Mouse (Mus musculus): ENCODE measurements around the gene Slc7a15.

Slc7a15 gene

GRCm38 (mm10) chr12:8509693-8510092 lies 89.2 kb downstream of the Slc7a15 start:
- no peak for DNase-seq (ENCODE audit: low spot score in 2 of 2)

- no peak for DNase-seq (ENCODE audit: low spot score in 2 of 2)
Observed at GRCm38 (mm10) chr12:8506954-8507707, 91.7 kb downstream of the Slc7a15 start.

GRCm38 (mm10) chr12:8504131-8504530 lies 94.7 kb downstream of the Slc7a15 start:
- no peak for DNase-seq (ENCODE audit: low spot score in 2 of 2)

GRCm38 (mm10) chr12:8502546-8502945 lies 96.3 kb downstream of the Slc7a15 start:
- peak in 1 of 2 experiments; percentile 59 for DNase-seq (ENCODE audit: low spot score in 2 of 2)

- DNase-seq (ENCODE audit: low spot score in 2 of 2) = no peak
Observed at GRCm38 (mm10) chr12:8501571-8502305, 97.1 kb downstream of the Slc7a15 start.

GRCm38 (mm10) chr12:8500597-8501570 lies 98.0 kb downstream of the Slc7a15 start:
- no peak for DNase-seq (ENCODE audit: low spot score in 2 of 2)

- peak; percentile 93 for DNase-seq (ENCODE audit: low spot score in 2 of 2)
Observed at GRCm38 (mm10) chr12:8499871-8500596, 98.8 kb downstream of the Slc7a15 start, which contains the start of gene Rhob. Gene Rhob (minus strand): TSS chr12:8500009.

GRCm38 (mm10) chr12:8499001-8499870 lies 99.6 kb downstream of the Slc7a15 start:
- peak; percentile 29 to 41 for DNase-seq (ENCODE audit: low spot score in 2 of 2)

GRCm38 (mm10) chr12:8498591-8499000 lies 100.3 kb downstream of the Slc7a15 start:
- DNase-seq (ENCODE audit: low spot score in 2 of 2) = no peak

- DNase-seq (ENCODE audit: low spot score in 2 of 2) = no peak
Observed at GRCm38 (mm10) chr12:8498148-8498571, 100.7 kb downstream of the Slc7a15 start.

GRCm38 (mm10) chr12:8497314-8497706 lies 101.6 kb downstream of the Slc7a15 start:
- no peak for DNase-seq (ENCODE audit: low spot score in 2 of 2)

GRCm38 (mm10) chr12:8496679-8497313 lies 102.1 kb downstream of the Slc7a15 start:
- no peak for DNase-seq (ENCODE audit: low spot score in 2 of 2)

GRCm38 (mm10) chr12:8495881-8496678 lies 102.8 kb downstream of the Slc7a15 start:
- DNase-seq (ENCODE audit: low spot score in 2 of 2) = no peak

GRCm38 (mm10) chr12:8494675-8495074 lies 104.2 kb downstream of the Slc7a15 start:
- no peak for DNase-seq (ENCODE audit: low spot score in 2 of 2)

GRCm38 (mm10) chr12:8493386-8493785 lies 105.5 kb downstream of the Slc7a15 start:
- no peak for DNase-seq (ENCODE audit: low spot score in 2 of 2)

- DNase-seq (ENCODE audit: low spot score in 2 of 2) = no peak
Observed at GRCm38 (mm10) chr12:8489098-8489497, 109.8 kb downstream of the Slc7a15 start.

GRCm38 (mm10) chr12:8488652-8488980 lies 110.2 kb downstream of the Slc7a15 start:
- no peak for DNase-seq (ENCODE audit: low spot score in 2 of 2)

- no peak for DNase-seq (ENCODE audit: low spot score in 2 of 2)
Observed at GRCm38 (mm10) chr12:8487959-8488651, 110.8 kb downstream of the Slc7a15 start.

All from spleen, postnatal 36 days (tissue).